Mouse (Mus musculus) adrenal gland, adult 2 months (tissue): ENCODE data around the gene Tff3. TPM values are rescaled to one million over a fixed set of nuclear protein-coding genes. Genes with fewer than 3 reads are reported as not detected.

Experiments used
- DNase-seq: peaks from one replicate; pipeline ENCODE4 v3.0.0; 2021
- polyA plus RNA-seq: library from polyadenylated mRNA; depleted of rRNA; stranded (reverse); fragments of >200 nt; gene quantifications from 2 replicates; pipeline ENCODE4 v1.2.3, GENCODE M21; 2012
- total RNA-seq, 2 experiments: library from RNA; stranded (reverse); gene quantifications; 2 replicates each; pipeline ENCODE4 v1.2.3; 2021

Tff3 gene
- total and polyA plus RNA-seq, 3 experiments: 0.44 TPM; not detected in 2

GRCm38 (mm10) chr17:31121975-31122374, 7.5 kb downstream of the Tff3 start:
- DNase-seq: peak; percentile 10

GRCm38 (mm10) chr17:31119429-31119828, 10.0 kb downstream of the Tff3 start:
- DNase-seq: peak; percentile 60

GRCm38 (mm10) chr17:31117946-31118345, 11.5 kb downstream of the Tff3 start:
- no peak for DNase-seq

- DNase-seq: no peak
These were observed 13.4 kb downstream of the Tff3 start for GRCm38 (mm10) chr17:31116063-31116462.

- no peak for DNase-seq
These were observed 16.1 kb downstream of the Tff3 start for GRCm38 (mm10) chr17:31113191-31113856.

GRCm38 (mm10) chr17:31108388-31108787, 21.1 kb downstream of the Tff3 start:
- DNase-seq: no peak

GRCm38 (mm10) chr17:31103823-31104222, 25.6 kb downstream of the Tff3 start:
- DNase-seq: peak; percentile 29

GRCm38 (mm10) chr17:31103007-31103570, 26.4 kb downstream of the Tff3 start:
- peak; percentile 40 for DNase-seq

GRCm38 (mm10) chr17:31098788-31099187, 30.7 kb downstream of the Tff3 start:
- no peak for DNase-seq

GRCm38 (mm10) chr17:31096893-31097292, 32.6 kb downstream of the Tff3 start:
- DNase-seq: no peak

- no peak for DNase-seq
These were observed 33.9 kb downstream of the Tff3 start for GRCm38 (mm10) chr17:31095570-31095969.

- DNase-seq: no peak
These were observed 34.7 kb downstream of the Tff3 start for GRCm38 (mm10) chr17:31094781-31095180.

GRCm38 (mm10) chr17:31091023-31091735, 38.3 kb downstream of the Tff3 start:
- no peak for DNase-seq

GRCm38 (mm10) chr17:31089848-31090247, 39.6 kb downstream of the Tff3 start:
- no peak for DNase-seq

GRCm38 (mm10) chr17:31088711-31089110, 40.7 kb downstream of the Tff3 start:
- no peak for DNase-seq

GRCm38 (mm10) chr17:31086196-31086595, 43.2 kb downstream of the Tff3 start:
- DNase-seq: no peak

- DNase-seq: no peak
These were observed 43.9 kb downstream of the Tff3 start for GRCm38 (mm10) chr17:31085519-31085918.

- no peak for DNase-seq
These were observed 47.0 kb downstream of the Tff3 start for GRCm38 (mm10) chr17:31082296-31083078.

- no peak for DNase-seq
These were observed 50.2 kb downstream of the Tff3 start for GRCm38 (mm10) chr17:31079078-31079840.

GRCm38 (mm10) chr17:31078581-31078980, 50.9 kb downstream of the Tff3 start:
- DNase-seq: no peak

- no peak for DNase-seq
These were observed 51.9 kb downstream of the Tff3 start for GRCm38 (mm10) chr17:31077561-31077960.

- no peak for DNase-seq
These were observed 54.0 kb downstream of the Tff3 start for GRCm38 (mm10) chr17:31075471-31075870.
